Mouse (Mus musculus) heart, adult 9 months (tissue): ENCODE measurements around the gene Rpl36a-ps1.
"Not testable (repeated sequence)": the region's sequence is repeated elsewhere in the genome, so short reads cannot be mapped to it uniquely, and the experiment has no call there.

Experiments
- DNase-seq, 2 experiments: peaks; one replicate each; pipeline ENCODE4 v3.0.0; 2022; ENCODE audit warnings: low spot score in 2 of 2

Rpl36a-ps1 gene

GRCm38 (mm10) chr14:98994218-98994617 is at the start of gene Rpl36a-ps1:
TSS of gene Rpl36a-ps1 (minus strand) at chr14:98994318.
- DNase-seq: no peak

DNA sequence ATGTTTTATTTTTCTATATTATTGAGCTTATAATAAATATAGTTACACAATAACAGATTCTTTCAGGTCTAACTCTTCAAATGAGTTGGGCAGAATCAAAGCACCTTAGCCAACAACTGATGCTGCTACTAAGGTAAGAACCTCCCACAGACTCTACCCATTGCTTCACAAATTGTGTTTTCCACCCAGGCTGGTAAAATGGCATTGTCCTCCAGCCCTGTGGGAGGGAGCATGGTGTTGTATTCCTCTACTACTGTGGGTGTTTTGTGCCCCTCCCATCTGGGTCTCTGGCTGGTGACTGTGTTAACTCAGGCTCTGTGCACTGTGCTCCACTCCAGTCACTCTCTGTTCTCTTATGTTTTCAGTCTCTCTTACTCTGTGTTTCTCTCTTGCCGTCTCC is 49.4 kb upstream of the Rpl36a-ps1 start:
- DNase-seq: no peak

DNA sequence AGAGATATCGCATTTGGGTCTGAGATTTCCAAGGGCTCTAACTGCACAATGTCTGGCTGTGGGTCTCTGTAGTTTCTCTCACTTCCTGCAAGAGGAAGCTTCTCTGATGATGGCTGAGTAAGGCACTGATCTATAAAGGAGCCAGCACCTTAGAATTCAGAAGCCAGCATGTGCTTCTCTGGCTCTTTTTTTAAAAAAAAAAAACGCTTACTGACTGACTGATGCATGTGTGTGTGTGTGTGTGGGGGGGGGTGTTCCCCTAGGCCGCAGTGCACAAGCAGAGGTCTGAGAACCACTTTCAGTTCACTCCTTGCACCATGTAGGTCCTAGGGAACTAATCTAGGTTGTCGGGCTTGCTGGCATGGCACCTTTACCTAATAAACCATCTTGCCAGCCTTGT is 47.3 kb upstream of the Rpl36a-ps1 start:
- DNase-seq: no peak

DNA sequence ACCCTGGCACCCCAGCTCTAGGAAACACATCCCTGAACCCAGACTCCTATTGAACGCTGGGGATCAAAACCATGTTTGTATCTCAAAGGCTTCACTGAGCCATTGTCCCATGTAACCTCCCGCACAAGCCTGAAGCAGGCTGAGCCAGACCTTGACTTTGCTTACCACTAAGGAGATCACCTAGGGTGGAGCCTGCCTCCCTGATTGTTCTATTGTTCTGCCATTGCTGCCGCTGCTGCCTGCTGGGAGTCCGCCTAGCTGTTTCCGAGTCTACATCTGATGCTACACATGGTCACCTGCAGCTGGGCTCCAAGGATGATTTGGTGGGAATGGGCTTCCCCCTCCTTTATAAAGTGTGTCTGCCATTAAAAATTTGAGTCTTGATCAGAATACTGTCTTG is 45.2 kb upstream of the Rpl36a-ps1 start:
- not testable (repeated sequence) for DNase-seq

- no peak for DNase-seq
These were observed 43.6 kb upstream of the Rpl36a-ps1 start for GRCm38 (mm10) chr14:99037703-99038102.

- DNase-seq: no peak
These were observed 41.9 kb upstream of the Rpl36a-ps1 start for GRCm38 (mm10) chr14:99036039-99036438.

DNA sequence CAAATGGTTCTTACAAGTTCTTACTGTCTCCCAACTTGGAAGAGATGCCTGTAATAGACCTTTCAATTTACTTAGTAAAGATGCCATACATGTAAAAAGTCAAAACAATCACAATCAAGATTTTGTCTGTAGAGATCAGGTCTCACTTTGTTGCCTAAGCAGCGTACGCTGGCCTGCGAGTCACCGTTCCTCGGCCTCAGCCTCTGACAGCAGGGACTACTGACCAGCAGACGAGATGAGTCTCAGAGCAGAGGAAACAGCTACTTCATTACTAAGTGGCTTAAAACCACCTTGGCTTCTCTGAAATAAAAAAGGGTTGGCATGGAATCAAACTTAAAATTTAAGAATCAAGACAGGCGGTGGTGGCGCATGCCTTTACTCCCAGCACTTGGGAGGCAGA is 40.7 kb upstream of the Rpl36a-ps1 start:
- not testable (repeated sequence) for DNase-seq

- DNase-seq: no peak
These were observed 38.5 kb upstream of the Rpl36a-ps1 start for GRCm38 (mm10) chr14:99032596-99032995.

- no peak for DNase-seq
These were observed 37.3 kb upstream of the Rpl36a-ps1 start for GRCm38 (mm10) chr14:99031337-99031873.

DNA sequence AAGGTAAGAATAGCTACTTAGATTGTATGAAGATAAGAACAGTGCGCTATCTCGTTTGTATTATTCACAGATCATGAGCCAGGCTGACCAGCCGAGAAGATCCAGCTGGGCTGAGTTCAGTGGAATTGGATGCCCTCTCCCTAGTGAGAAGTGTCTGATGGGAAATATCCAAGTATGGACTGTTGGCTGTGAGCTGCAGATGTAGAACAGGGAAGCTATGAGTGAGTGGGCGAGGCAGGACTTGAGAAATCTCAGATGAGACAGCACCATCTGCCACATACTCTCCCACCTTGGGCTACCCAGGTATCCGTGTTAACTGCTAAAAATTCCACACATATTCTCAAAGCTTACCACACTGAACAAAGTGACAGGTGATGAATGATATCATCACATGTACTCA is 35.9 kb upstream of the Rpl36a-ps1 start:
- DNase-seq: no peak

DNA sequence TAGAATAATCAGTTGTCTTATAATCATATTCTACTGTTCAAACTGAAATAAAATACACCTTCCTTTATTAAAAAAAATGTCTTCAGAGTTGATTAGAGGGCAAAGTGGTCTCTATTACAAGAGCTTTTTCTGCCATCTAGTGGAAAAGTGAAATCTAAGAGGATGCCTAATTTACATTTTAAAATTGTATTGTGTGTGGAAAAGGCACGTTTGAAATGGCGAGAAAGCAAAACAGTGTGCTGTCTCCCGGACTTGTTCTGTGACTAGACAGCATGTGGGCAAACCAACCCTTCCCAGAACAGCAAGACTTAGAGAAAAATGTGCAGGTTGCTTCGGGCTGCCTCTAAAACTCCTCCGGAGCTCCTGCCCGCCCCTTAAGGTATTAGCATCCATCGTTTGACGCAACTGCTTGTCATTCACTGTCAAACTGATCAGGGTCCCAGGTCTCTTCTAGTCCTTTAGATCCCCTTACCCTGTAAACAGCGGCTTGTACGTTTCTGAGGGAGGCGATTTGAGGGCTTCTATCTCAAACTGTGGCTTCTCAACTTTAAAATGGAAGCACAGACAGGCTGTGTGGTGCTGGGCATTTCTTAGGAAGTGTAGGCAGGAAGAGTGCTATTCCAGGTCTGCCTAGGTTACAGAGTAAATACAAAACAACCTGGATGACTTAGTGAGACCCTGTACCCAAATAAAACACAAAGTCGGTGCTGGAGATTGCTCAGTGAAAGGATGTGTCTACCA is 28.4 kb upstream of the Rpl36a-ps1 start:
- no peak for DNase-seq

GRCm38 (mm10) chr14:99019136-99019808 is 25.2 kb upstream of the Rpl36a-ps1 start:
- DNase-seq: no peak

GRCm38 (mm10) chr14:99018691-99019090 is 24.6 kb upstream of the Rpl36a-ps1 start:
- DNase-seq: no peak

DNA sequence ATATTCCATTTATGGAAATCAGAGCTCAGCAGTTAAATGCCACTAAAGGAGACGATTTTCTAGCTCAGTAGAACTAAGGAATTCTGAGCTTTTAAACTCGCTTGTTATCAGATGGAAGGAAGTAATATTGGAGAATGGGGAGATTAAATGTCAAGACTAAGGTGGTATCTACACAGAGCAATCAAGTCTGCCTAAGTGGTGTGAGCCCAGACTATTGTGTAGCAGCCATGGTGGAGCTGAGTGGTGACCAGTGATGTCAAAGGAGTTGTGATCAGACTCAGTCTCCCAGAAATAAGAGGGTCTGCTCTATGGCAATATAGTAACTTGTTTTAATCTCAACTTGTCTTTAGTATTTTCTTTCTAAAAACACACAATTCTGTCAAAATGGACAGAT is 16.8 kb upstream of the Rpl36a-ps1 start:
- no peak for DNase-seq

DNA sequence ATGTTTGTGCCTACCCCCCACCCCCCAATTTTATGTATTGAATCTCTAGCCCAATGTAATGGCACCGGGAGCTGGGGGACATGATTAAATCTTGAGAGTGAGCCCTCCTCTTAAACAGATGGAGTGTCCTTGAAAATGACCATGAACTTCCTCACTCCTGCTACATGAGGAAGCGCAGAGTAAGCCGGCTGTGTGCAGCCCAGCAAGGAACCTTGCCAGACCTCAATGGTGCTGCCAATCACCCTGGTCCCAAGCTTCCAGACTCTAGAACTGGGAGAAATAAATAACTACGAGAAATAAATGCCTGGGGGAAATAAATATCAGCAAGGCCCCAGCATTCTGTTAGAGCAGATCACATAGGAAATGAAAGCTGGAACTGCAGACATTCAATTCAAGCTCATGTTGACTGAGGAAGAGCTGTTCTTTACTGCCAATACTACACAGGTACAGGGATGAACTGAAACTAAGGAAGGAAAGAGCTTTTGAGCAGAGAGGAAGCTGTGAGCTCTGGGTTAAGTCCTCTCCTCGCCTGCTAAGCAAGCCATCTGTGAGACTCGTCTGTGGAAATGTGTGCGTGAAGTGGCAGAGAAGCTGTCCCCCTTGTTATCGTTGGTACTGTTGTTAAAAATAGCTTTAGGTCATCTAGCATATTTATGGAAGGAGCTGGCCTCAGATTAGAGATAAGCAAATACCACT is 16.3 kb upstream of the Rpl36a-ps1 start:
- peak; percentile 10 to 41 for DNase-seq

DNA sequence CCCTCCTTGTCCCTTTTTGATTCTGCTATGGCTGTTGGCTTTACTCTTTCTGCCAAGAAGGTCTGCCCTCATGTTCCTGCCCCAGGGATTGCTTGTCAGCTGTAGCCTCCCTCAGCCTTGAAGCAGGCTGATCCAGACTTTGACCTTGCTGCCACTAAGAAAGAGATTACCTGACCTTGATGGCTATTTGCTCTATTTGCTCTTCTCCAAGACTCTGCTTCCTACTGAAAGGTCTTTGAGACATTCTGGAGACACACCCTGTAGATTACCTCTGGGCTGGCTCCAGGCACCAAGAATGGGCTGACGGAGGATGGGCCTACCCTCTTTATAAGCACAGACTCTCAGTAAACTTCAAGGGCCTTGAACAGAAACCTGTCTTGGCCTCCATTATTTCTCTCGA is 1.6 kb downstream of the Rpl36a-ps1 start:
- DNase-seq: no peak

DNA sequence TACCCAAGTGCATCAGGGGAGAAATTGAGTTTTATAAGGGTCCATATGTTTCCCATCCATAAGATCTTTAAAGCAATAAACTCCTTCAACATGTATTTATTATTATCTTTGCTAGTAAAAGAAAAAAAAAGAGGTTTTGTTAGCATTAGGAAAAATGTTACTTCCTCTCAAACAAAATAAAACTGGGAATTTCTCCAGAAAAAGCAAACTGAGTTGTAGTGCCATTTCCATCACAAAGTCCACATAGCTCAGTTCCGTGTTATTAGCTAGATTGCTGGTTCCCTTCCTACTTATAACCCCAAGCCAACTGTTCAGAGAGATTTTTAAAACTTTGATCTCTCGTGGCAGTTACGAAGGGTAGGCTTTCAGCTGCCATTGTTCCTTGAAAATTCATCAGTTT is 3.5 kb downstream of the Rpl36a-ps1 start:
- DNase-seq: no peak

- DNase-seq: no peak
These were observed 4.3 kb downstream of the Rpl36a-ps1 start for GRCm38 (mm10) chr14:98989818-98990217.

DNA sequence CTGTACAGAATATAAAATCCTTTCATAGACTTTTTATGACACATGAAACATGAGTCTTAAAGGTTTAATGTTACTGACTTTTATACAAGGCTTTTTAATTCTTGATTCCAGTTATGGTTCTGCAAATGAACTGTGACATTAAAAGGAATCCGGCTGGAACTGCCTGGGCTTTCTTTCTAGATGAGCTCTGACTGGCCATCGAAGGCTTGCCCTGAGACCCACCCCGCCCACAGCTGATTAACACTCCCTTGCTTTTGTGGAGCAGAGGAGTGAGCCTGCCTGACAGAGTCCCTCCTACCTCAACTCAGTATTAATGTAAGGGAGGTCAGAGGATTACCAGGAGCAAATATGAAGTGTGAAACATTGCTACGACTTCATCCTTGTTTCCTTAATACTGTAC is 22.2 kb downstream of the Rpl36a-ps1 start:
- DNase-seq: no peak

- no peak for DNase-seq
These were observed 35.0 kb downstream of the Rpl36a-ps1 start for GRCm38 (mm10) chr14:98958978-98959658.

DNA sequence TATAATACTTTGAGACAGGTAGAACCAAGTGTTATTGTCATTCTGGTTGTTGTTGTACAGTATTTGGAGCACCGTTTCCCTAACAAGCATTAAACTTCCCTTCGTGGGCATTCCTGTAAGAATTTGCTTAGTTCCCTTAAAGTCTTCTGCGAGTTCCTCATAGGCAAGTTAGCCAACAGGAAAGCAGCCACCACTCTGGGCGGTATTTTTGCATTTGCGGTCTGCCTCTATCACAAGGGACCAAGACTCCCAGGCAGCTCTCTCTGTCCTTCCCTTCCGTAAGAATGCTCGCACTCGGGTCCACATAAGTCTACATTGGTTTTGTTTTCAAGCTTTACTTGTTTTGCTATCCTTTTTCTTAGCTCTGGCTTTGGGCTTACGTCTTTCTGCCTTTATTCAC is 37.3 kb downstream of the Rpl36a-ps1 start:
- DNase-seq: no peak

DNA sequence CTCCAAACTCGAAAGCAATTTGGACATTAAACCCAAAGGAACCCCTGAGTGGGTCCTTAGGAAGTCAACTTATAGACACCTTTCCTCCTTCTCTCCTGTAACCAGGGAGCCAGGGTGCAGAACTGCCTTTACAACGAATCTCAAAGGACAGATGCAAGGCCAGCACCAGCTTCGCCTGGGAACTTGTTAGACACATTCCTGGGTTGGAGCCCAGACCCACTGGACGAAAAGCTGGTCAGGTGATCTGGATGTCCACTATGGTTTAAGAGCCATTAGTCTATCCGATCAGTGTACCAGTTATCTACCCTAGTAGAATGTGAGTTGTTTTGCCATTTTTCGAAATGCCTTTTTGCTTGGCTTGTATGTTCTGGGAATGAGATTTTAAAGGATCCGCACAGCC is 41.7 kb downstream of the Rpl36a-ps1 start:
- peak in 1 of 2 experiments; percentile 36 for DNase-seq
